Mouse (Mus musculus): ENCODE data around the gene Tiam1.

DNA sequence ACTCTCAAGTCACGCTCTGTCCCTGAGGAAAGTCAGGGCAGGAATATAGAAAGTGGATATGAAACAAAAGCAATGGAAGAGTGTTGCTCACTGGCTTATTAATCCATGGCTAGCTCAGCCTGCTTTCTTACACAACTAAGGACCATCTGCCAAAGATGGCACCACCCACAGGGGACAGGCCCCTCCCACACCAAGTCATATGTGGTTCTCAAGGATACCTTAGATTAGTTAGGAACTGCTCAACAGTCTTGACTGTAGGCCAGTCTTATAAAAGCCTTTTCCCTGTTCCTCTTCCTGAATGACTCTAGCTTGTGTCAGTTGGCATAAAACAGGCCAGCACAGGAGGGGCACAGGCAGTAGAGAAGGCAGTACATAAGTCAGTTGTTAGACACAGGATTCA, 51.7 kb downstream of the Tiam1 start:
- TF ChIP-seq CTCF (IDR thresholded peaks at IDR 0.05; ENCODE audit: low read depth, low read length) (no peak), TAL1 (conservative IDR thresholded peaks at IDR 0.05; ENCODE audit: low read depth, low read length) (no peak), POLR2AphosphoS5 (IDR thresholded peaks at IDR 0.05; ENCODE audit: insufficient replicate concordance, low read depth, low read length) (no peak), GATA2 (IDR thresholded peaks at IDR 0.05; ENCODE audit: borderline replicate concordance, low read depth, low read length) (no peak), GATA1 (IDR thresholded peaks at IDR 0.05; ENCODE audit: borderline replicate concordance, low read length) (no peak)
